Mouse (Mus musculus) lung, postnatal 0 days (tissue): ENCODE measurements around the gene Cbr1. TPM values are rescaled to one million over a fixed set of nuclear protein-coding genes. Genes with fewer than 3 reads are reported as not detected.
A peak's percentile ranks its signal among the peaks of the same experiment; 100 is the strongest.
"Not testable (repeated sequence)": the region's sequence is repeated elsewhere in the genome, so short reads cannot be mapped to it uniquely, and the experiment has no call there.

Experiments used
- ATAC-seq: fragments of 200-750 bp; cut with Nextera tagmentation; 2 replicates; pipeline ENCODE4 v1.8.0; 2017; ENCODE audit warnings: moderate library complexity
- DNase-seq: peaks from one replicate; pipeline ENCODE4 v3.0.0-alpha.2; 2016; ENCODE audit warnings: low spot score
- H3K27ac ChIP-seq: fragments of 300-500 bp; sonication (generic); 2 replicates; pipeline ENCODE4 v1.5.1; 2014; ENCODE audit warnings: antibody characterized with exemption, mild to moderate bottlenecking, low read length, mixed read lengths
- H3K27me3 ChIP-seq: fragments of 300-500 bp; sonication (generic); replicated peaks from 2 replicates; pipeline ENCODE4 v1.6.1; 2014; ENCODE audit warnings: low read length, mixed read lengths; ENCODE audit not compliant: insufficient read depth
- H3K36me3 ChIP-seq: fragments of 300-500 bp; sonication (generic); 2 replicates; pipeline ENCODE4 v1.6.1; 2014; ENCODE audit warnings: low read length, mixed read lengths; ENCODE audit not compliant: insufficient read depth
- H3K4me1 ChIP-seq: fragments of 300-500 bp; sonication (generic); 2 replicates; pipeline ENCODE4 v1.6.1; 2014; ENCODE audit warnings: antibody characterized with exemption, low read depth, low read length, mixed read lengths; ENCODE audit not compliant: insufficient read depth
- H3K4me2 ChIP-seq: fragments of 300-500 bp; sonication (generic); replicated peaks from 2 replicates; pipeline ENCODE4 v1.6.1; 2014; ENCODE audit warnings: low read depth, mild to moderate bottlenecking, low read length, moderate library complexity, mixed read lengths
- H3K4me3 ChIP-seq: fragments of 300-500 bp; sonication (generic); 2 replicates; pipeline ENCODE4 v1.5.1; 2014; ENCODE audit warnings: low read depth, low read length
- H3K9ac ChIP-seq: fragments of 300-500 bp; sonication (generic); replicated peaks from 2 replicates; pipeline ENCODE4 v1.6.1; 2014; ENCODE audit warnings: low read depth, mild to moderate bottlenecking
- H3K9me3 ChIP-seq: fragments of 300-500 bp; sonication (generic); 2 replicates; pipeline ENCODE4 v1.6.1; 2016; ENCODE audit warnings: low read length, mixed read lengths
- CTCF ChIP-seq: IDR thresholded peaks from 2 replicates; pipeline ENCODE4 v1.5.1; 2016; ENCODE audit warnings: antibody characterized with exemption, mild to moderate bottlenecking
- EP300 ChIP-seq: IDR thresholded peaks from 2 replicates; pipeline ENCODE4 v1.6.1; 2016; ENCODE audit warnings: antibody characterized with exemption, mild to moderate bottlenecking, control low read depth
- WGBS: fragments of 180-500 bp; shearing (Covaris S2); extraction: QIAGEN DNeasy Blood & Tissue Kit; methylation state at CpG from one replicate; pipeline ENCODE4 v1.1.7; 2014; 5-methylcytosine and 5-hydroxymethylcytosine counted together
- polyA plus RNA-seq: library from polyadenylated mRNA; unstranded; fragments of >200 nt; fragmentation: Nextera tagmentation; extraction: Ambion mirVana; gene quantifications from 2 replicates; pipeline ENCODE4 v1.2.1, GENCODE M21; 2015

Gene Cbr1
- polyA plus RNA-seq, 1 experiment from 2014 or later: 74.0 TPM

DNA sequence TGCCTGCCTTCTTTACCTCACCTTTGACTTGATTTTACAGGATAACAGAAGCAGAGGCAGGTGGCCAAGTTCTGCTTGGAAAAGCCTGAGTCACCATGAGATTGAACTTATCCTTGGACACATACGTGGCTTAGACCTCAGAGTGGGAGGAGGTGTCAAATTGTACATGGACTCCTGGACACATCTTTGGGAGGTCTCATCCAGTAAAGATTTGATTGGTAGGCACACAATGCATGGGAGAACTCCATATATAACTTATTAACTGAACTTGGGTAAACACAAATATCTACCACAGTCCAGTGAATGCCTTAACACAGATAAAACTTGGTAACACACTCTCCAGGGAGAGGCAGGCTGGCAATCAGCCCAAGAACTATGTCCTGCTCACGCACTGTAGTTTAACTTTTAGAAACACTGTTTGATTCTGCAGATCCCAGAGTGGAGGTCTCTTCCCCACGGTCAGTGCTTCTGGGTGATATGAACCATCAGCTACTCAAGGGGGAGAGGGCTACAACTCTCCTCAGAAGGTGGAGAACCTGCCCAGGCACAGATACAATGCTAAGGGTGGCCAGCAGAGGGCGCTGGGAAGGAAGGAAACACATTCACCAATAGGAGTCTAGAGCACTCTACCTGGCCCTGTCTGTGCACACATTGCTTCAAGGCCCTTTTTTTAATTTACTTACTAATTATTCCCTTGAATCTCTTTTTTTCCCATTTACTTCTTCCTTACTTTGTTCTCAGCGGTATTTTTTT, 9.6 kb downstream of the Cbr1 start:
- Histone ChIP-seq H3K4me3 (no peak overlapping the region), H3K27me3 (no peaks in the 10 kb centered on the region), H3K9me3 (no peaks in the 10 kb centered on the region), H3K4me2 (no peak overlapping the region), H3K27ac (no peak overlapping the region), H3K9ac (no peak overlapping the region), H3K36me3 (no peaks in the 10 kb centered on the region), H3K4me1 (no peaks in the 10 kb centered on the region)
- WGBS: 32% methylated on average over 5 of the region's 5 CpGs
- peak; percentile 66 for DNase-seq
- ATAC-seq: peak; percentile 56; the same call in 1 of the 2 replicates
- TF ChIP-seq EP300: no peak
- peak; percentile 88 for TF ChIP-seq CTCF

DNA sequence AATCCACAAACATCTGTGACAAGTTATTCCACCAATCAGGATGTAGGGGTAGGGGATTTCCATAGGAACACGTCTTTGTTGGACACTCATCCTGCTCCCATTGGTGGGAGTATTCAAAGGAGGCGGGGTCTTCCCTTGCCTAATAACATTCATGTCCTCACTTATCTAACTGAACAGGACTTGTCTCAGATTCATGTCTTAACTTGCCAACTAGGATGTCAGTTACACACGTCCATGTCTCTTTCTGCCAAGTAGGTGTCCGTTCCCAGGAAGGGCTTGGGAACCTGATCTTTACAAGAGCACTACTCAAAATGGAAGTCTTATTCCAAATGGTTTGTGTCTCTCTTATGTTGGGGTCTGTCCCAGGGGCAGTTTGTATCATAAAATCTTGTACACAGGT, 18.1 kb downstream of the Cbr1 start:
- H3K36me3 ChIP-seq, H3K4me2 ChIP-seq, H3K4me3 ChIP-seq, H3K9ac ChIP-seq, H3K9me3 ChIP-seq, H3K27ac ChIP-seq, H3K27me3 ChIP-seq, DNase-seq, H3K4me1 ChIP-seq, ATAC-seq: not testable (repeated sequence)
- 81% methylated on average over 4 of the region's 4 CpGs for WGBS

DNA sequence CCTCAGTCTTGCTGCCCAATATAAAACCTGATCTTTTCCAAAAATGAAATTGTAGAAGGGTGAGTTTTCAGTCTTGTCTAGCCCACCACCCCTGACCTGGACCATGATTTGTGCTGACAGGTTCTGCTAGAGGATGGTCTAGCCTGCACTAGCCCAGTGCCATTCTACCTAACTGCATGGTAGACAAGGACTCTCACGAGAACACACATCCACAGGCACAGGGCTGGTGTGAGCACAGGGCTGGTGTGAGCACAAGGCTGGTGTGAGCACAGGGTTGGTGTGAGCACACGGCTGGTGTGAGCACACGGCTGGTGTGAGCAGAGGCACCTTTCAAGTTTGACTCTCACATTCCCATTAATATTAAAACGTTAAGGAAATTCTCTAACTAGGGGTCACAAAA, 19.0 kb downstream of the Cbr1 start:
- ATAC-seq: no peak
- no peaks in the 10 kb centered on the region for H3K9me3 ChIP-seq
- DNase-seq: no peak
- TF ChIP-seq CTCF (no peak), EP300 (no peak)
- H3K4me3 ChIP-seq: no peak overlapping the region
- H3K4me2 ChIP-seq: no peak overlapping the region
- WGBS: 73% methylated on average over 4 of the region's 4 CpGs
- H3K27me3 ChIP-seq: no peaks in the 10 kb centered on the region
- no peaks in the 10 kb centered on the region for H3K36me3 ChIP-seq
- H3K4me1 ChIP-seq: no peaks in the 10 kb centered on the region
- no peak overlapping the region for H3K9ac ChIP-seq
- no peak overlapping the region for H3K27ac ChIP-seq

DNA sequence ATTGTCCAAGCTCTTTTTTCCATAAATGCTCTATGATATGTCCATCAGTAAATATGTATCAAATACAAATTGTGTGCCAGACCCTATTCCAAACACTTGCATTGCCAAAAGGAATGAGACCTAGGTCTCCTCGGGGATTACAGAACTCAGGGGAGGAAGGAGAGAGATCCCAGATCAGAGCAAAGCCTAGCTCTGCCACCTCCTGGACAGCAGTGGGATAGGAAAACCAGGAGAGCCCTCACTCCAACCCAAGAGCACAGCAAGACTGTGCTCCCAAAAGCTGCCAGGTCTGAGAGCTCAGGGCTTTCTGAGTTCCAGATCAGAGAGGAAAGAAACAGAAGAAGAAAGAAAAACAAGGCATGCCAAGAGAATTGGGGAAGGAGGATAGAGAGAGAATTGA, 21.1 kb downstream of the Cbr1 start:
- DNase-seq (peak; percentile 52), ATAC-seq (peak; percentile 58; the same call in 1 of the 2 replicates)
- no peaks in the 10 kb centered on the region for H3K27me3 ChIP-seq
- no peaks in the 10 kb centered on the region for H3K9me3 ChIP-seq
- H3K9ac ChIP-seq: no peak overlapping the region
- TF ChIP-seq CTCF (peak; percentile 72), EP300 (no peak)
- H3K36me3 ChIP-seq: no peaks in the 10 kb centered on the region
- H3K4me1 ChIP-seq: no peaks in the 10 kb centered on the region
- H3K4me3 ChIP-seq: no peak overlapping the region
- no peak overlapping the region for H3K27ac ChIP-seq
- H3K4me2 ChIP-seq: no peak overlapping the region
- 4% methylated on average over 1 of the region's 1 CpGs for WGBS

DNA sequence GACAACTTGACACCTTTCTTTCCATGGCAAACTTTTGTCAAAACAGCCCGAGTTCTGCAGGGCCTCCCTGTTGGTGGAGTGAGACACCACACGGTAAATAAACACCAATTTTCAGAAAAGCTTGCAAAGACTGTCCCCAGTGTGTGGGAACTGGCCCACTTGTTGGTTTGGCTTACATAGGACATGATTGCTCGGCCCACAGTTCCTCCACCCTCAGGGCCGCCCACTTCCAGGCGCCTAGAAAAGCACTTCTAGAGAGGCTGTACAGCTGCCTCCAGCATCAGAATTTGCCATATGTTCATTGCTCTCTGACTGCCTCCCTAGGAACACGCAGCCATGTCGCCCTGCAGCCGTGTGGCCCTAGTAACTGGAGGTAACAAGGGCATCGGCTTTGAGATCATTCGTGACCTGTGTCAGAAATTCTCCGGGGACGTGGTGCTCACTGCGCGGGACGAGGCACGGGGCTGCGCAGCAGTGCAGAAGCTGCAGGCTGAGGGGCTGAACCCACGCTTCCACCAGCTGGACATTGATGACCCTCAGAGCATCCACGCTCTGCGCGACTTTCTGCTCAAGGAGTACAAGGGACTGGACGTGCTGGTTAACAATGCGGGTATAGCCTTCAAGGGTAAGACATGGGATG, 22.2 kb downstream of the Cbr1 start, which contains the start of gene Gm5678:
TSS of gene Gm5678 (plus strand) at position 337 of the 640 bp plus-strand sequence.
- Histone ChIP-seq H3K4me3 (no peak within 1 kb of the TSS), H3K4me1 (no peaks in the 10 kb centered on the region), H3K27ac (no peak within 1 kb of the TSS), H3K9me3 (no peaks in the 10 kb centered on the region), H3K4me2 (no peak within 1 kb of the TSS), H3K9ac (no peak within 1 kb of the TSS), H3K36me3 (no peaks in the 10 kb centered on the region), H3K27me3 (no peaks in the 10 kb centered on the region)
- ATAC-seq: no peak
- no peak for TF ChIP-seq EP300
- no peak for TF ChIP-seq CTCF
- no peak for DNase-seq
- 75% methylated on average over 23 of the region's 23 CpGs for WGBS

DNA sequence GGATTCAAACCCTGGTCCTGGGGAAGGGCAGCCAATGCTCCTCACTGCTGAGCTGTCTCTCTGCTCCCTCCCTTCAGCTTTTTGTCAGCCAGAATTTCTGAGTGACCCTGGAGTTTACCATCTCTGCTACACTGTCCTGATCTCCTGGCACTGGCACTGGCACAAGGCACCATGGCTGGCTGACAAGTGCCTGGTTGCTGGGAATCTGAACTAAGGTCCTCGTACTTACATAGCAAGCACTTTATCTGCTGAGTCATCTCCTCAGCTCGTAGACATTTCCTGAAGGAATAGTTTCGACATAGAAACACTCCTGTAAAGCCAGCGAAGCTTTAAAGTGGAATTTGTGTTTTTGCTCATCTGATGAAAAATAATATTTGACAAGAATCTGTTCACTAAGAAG, 38.4 kb downstream of the Cbr1 start:
- DNase-seq (peak; percentile 68), ATAC-seq (peak; percentile 33; the same call in 1 of the 2 replicates)

More for the DNA sequence above, 38.4 kb downstream of the Cbr1 start:
- H3K4me2 ChIP-seq: no peak overlapping the region
- no peaks in the 10 kb centered on the region for H3K36me3 ChIP-seq
- no peak overlapping the region for H3K9ac ChIP-seq
- no peak overlapping the region for H3K27ac ChIP-seq
- no peak overlapping the region for H3K4me3 ChIP-seq
- H3K9me3 ChIP-seq: no peaks in the 10 kb centered on the region
- WGBS: 19% methylated on average over 4 of the region's 4 CpGs
- no peaks in the 10 kb centered on the region for H3K4me1 ChIP-seq
- TF ChIP-seq EP300 (no peak), CTCF (no peak)
- H3K27me3 ChIP-seq: no peaks in the 10 kb centered on the region
